Mouse (Mus musculus): Measurements from ENCODE around the gene Rapgef2. TPM values are rescaled to one million over a fixed set of nuclear protein-coding genes. Genes with fewer than 3 reads are reported as not detected.

Gene Rapgef2
- 100 to 1,000 TPM; 102 to 103 TPM for total RNA-seq (2021)
- long read RNA-seq, experiment 1, full-length matches to known transcripts: 10 of 34 reads
- long read RNA-seq, experiment 1, partial matches to known transcripts: 19 of 34 reads
- long read RNA-seq, experiment 1, other reads (novel, unspliced or antisense): 5 of 34 reads
- long read RNA-seq, experiment 2, full-length matches to known transcripts: 7 of 27 reads
- long read RNA-seq, experiment 2, partial matches to known transcripts: 15 of 27 reads
- long read RNA-seq, experiment 2, other reads (novel, unspliced or antisense): 5 of 27 reads

DNA sequence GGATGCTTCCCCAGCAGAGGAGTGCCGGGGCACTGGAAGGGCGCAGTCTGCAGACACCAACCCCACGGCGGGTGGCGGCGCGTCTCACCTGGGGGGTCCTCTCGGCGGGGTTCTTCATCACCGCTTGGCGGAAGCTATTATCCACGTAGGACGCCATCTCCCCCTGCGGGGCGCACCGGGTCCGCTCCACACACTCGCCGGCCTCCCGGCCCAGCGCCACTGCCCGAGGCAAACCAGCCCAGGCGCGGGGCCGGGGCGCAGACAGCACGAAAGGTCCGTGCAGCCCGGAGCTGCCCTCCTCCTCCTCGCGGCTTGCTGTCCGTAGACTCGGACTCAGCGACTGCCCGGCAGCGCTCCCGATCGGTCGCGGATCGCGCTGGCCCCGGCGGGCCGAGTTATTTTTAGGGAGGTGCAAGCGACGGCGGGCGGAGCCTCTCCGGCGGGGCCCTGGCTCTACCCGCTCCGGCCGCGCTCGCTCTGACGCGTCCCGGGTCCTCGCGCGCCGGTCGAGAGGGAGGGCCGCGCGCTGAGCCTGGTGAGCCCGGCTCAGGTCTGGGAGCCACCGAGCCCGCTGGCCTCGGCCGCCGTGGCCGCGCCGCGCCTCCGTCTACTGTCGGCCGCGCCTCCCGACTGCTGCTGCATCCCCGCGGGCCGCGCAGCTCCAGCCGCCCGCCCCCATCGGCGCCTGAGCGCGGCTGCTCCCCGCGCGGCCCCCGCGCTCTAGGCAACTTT lies at the start of gene Rapgef2:
Rapgef2 (minus strand) TSS at position 142 of the 732 bp plus-strand sequence.
- intact Hi-C loops (cut with DNase I): loop anchor here (5.0 kb wide), 5 partner anchors 64 to 301 kb away; partner anchors contain the start of gene Fnip2
- DNase-seq (ENCODE audit: low spot score in 2 of 2): peak in 1 of 2 experiments; percentile 49

DNA sequence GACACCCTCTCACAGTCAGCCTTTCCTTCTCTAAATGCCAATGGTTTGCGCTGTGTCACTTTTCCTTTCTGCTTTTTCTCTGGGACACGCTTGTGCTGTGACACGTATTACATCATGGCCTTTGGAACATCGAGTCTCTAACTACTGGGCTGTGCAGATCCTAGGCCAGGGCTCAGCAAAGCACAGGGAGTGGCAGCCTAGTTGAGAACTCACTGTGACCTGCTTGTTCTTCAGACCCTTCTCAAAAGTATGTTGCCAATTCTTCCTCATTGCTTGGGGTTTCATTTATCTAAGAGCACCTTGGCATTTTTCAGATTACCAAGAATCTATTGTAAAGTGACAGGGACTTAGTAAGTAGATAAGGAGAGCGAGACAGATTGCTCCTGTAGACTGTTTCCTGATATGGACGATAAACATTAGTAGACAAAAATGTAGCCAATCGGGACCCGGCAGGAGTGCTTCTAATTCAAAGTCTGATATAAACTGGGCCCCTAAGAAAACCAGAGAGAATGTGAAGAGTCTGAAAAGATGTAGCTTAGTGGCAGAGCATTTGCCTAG lies 47.4 kb upstream of the Rapgef2 start:
- no peak for DNase-seq (ENCODE audit: low spot score in 2 of 2)
- intact Hi-C loops (cut with DNase I): no loop called here

DNA sequence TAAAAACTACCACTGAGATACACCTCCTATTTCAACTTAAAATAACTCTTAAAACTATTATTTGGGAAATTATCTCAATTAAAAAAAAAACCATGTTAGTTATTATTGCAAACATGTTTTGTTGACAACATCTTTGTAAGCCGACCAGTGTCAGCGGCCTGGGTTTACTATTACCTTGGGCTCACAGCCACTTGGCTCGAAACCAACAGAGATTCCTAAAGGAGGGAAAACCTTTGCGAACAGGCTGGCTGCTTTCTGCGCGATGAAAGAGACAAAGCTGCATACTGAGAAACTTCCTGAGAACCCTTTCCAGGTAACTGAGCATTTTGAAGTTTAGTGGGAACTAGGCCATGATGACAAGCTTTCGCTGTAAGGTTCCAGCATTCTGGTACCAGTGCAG lies 46.7 kb upstream of the Rapgef2 start:
- no peak for DNase-seq (ENCODE audit: low spot score in 2 of 2)
- intact Hi-C loops (cut with DNase I): no loop called here

DNA sequence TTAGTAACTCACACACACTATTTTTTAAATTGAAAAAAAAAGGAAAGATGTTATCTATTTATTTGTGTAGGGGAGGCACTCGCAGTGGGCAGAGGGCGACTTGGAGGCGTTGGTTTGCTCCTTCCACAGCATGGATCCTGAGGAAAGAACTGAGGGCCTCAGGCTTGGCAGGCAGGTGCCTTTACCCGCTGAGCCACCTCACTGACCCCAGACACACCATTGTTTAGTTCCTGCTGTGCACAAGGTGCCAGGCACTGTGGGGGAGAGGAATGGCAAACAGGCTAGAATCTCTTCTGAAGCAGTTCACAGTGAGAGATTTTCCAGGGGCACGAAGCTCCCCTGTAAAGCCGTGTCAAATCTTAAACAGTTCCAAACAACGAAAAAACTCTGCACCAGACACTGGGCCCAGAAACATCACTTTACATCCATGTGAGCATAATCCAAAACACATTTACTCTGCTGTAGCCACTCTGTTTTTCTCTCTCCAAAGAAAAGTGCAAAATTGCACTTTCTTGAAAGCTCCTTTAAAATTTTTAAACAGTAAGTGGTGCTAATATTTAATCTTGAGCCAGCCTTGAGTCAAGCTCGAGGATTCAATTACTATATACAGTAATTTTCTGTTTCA lies 43.5 kb upstream of the Rapgef2 start:
- intact Hi-C loops (cut with DNase I): no loop called here
- no peak for DNase-seq (ENCODE audit: low spot score in 2 of 2)

DNA sequence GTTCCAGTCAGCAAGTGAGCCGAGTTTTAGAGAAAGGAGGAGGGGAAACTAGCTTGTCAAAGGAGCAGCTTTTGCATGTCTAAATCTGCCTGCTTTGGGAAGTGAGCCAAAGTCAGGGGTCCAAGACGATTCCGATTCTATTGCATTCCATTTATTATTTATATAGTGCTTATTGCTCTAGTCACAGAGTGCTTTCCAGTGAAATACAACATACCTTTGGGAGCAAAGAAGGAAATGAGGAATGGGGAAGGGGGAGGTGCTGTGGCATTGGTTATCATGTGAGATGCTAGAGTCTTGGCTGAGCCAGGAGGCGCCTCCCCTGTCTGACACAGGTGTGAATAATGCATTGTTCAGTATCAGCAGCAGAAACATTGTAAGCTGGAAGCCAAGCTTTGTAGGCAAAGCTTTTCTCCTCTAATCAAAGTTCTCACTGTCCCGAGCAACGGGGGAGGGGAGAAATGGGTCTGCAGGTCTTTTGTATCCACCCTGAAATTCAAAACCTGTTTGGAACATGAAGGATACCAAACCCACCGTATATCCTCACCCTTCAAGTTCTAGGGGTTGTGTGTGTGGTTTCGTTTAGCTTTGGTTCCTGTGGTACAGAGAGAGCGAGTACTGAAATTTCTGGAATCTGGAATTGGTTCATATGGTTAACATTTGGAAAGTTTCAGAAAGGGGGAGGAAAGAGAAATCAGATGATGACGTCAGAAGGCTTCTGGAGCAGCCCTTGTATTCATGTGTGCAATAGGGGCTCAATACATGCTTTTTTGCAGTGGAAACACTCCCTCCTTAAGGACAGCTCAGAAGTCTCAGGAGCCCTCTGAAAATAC lies 38.6 kb upstream of the Rapgef2 start:
- intact Hi-C loops (cut with DNase I): no loop called here
- DNase-seq (ENCODE audit: low spot score in 2 of 2): no peak

DNA sequence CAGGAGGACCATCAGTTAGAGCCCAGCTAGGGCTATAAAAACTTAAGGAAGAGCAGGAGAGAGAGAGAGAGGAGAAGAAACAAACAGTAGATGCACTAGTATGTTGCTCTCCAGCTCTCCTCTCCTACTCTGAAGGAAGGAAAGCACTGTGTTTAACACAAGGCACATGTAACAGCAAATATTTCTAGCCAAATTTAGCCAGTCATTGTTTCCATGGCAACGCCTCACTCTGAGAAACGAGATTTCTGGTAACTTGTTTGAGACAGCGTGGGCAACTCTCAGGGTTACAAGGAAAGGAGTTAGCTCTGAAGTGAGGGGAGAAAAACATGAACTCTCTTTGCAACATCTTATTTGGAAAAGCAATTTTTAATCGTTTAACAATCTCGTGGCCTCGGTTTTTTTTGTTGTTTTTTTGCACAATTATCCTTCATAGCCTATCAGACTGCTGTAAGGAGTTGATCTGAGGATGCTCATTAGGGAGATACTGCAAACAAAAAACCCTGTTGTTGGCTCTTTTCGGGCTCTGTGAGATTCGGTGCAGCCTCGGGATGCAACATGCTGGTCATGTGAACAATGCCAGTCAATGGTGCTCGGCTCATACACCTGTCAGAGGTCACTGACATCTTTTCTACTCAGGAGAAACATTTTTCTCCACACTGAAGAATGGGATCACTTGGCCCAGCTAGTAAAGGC lies 27.8 kb upstream of the Rapgef2 start:
- intact Hi-C loops (cut with DNase I): loop anchor here (5.0 kb wide), 1 partner anchor 123 kb away; no protein-coding TSS in a partner anchor
- DNase-seq (ENCODE audit: low spot score in 2 of 2): peak; percentile 89 to 95

DNA sequence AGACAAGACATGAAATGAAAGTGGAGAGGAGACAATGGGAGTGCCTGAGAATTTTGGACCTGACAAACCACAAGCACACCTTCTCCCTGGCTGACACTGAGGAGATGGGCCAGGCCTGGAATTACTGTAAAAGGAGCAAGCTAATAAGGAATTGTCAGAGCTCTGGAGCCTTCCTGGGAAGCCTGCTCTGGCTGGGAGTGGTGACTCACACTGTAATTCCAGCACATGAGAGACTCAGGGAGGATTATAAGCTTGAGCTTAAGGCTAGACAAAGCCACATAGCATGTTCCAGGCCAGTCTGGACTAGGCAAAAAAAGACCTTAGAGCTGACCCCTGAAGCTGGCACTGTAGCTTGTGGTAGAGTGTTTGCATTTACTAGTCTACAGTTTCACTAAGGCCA lies 25.6 kb upstream of the Rapgef2 start:
- intact Hi-C loops (cut with DNase I): loop anchor here (5.0 kb wide), 1 partner anchor 125 kb away; no protein-coding TSS in a partner anchor
- no peak for DNase-seq (ENCODE audit: low spot score in 2 of 2)

- DNase-seq (ENCODE audit: low spot score in 2 of 2): peak in 1 of 2 experiments; percentile 45
- intact Hi-C loops (cut with DNase I): loop anchor here (5.0 kb wide), 1 partner anchor 127 kb away; no protein-coding TSS in a partner anchor
These were observed 23.9 kb upstream of the Rapgef2 start for GRCm38 (mm10) chr3:79310184-79310583.

GRCm38 (mm10) chr3:79308605-79309004 lies 22.3 kb upstream of the Rapgef2 start:
- no peak for DNase-seq (ENCODE audit: low spot score in 2 of 2)
- intact Hi-C loops (cut with DNase I): no loop called here

DNA sequence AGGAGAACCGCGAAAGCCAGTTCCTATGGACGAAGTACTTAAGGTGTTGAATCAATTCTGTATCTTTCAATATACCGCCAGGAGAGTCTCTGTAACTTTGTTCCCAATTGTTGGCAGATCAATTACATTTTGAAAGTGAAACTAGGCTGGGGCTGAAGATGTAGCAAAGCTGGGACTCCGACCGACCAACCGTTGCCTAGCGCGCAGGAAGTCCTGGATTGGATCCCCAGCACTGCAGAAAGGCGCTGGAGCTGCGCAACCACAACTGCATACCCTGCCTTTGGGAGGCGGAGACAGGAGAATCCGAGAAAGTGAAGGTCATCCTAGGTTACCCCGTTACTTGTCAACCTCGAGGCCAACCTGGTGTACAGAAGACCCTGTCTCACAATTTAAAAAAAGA lies 13.1 kb upstream of the Rapgef2 start:
- intact Hi-C loops (cut with DNase I): no loop called here
- DNase-seq (ENCODE audit: low spot score in 2 of 2): no peak

DNA sequence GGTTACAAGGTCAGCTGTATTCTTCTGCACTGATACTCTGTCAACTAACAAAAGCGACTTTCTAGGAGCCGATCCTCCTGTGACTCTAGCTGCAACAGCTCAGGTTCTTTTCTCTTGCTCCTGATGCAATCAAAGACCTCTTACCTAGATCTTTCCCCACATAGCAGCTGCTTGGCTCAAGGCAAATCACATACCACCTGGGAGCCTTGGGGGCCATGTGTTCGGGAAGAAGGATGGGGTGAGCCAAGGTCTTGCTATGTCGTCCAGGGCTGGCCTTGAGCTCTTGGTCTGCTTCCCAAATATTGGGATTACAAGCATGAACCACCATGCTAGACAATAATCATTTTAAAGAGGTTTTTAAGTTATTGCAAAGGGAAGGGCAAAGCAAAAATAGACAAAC lies 11.0 kb upstream of the Rapgef2 start:
- DNase-seq (ENCODE audit: low spot score in 2 of 2): no peak
- intact Hi-C loops (cut with DNase I): no loop called here

DNA sequence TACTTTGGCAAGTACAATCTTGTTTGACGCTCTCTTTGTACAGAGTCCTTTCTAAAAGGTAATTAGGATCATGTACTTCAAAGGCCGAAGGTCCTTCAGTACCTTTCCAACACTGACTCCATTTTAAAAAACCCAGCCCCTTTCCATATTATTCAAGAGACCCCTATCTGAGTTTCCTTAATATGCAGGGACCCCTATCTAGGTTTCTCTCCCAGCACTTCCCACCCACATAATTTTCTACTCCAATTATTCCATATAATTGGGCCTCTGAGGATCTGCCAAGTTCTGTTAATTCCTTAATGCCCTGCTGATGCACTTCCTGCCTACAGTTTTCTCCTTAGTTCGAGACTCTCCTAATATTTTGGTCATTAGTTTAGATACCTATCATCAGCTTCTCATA lies 10.3 kb upstream of the Rapgef2 start:
- DNase-seq (ENCODE audit: low spot score in 2 of 2): no peak
- intact Hi-C loops (cut with DNase I): no loop called here

DNA sequence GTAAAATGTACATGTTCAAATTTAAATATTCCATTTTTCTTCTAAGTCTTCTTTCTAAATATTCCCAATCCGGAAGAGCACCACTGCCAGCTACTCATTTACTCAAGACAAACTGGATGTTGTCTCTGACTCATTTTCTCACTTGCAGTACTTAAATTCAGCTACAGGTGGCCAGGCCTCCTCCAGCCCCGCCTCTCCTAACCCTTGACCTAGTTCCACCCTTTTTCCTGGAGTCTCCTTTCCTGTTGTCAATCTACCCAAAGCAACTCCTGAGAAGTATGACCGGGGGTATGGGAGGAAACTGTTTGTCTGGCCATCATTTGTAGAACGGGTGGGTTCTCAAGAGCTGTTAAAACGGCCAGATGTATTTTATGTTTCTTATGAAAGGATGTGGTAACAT lies 9.7 kb upstream of the Rapgef2 start:
- intact Hi-C loops (cut with DNase I): no loop called here
- DNase-seq (ENCODE audit: low spot score in 2 of 2): no peak

DNA sequence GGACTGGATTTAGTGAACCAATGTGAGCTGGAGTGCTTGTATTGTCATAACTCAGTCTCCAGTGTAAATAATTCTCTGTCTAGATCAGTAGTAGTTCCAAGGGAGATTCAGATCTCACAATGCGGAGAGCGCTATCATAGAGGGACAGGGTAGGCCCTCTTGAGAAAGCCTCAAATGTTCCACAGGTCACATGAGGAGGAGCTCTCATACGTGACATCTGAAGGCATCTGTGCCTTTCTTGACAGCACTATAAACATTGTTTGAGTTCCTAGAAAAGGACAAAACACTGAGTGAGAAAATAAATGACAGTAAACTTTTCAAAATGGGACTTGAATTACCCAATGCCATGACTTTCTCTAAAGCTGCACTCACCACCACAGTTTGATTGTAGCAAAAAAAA lies 8.4 kb upstream of the Rapgef2 start:
- intact Hi-C loops (cut with DNase I): no loop called here
- DNase-seq (ENCODE audit: low spot score in 2 of 2): no peak

DNA sequence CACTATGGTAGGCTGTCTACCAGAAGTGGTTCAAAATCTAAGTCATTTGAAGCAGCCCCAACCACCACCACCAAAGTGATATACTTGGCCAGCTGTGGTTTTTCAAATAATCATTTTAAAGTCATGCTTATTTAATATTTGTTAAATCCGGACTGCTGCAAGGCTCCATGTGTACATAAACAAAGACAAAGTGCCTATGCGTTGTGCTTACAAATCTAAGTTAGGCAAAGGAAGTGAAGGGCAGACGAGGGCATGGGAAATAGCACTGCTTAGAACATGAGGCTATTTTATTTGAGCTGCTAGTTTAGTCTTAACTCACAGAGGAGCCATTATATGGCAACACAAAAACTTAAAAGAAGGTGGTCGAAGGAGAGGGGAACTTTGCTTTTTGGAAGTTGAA lies 6.7 kb upstream of the Rapgef2 start:
- DNase-seq (ENCODE audit: low spot score in 2 of 2): no peak
- intact Hi-C loops (cut with DNase I): no loop called here

DNA sequence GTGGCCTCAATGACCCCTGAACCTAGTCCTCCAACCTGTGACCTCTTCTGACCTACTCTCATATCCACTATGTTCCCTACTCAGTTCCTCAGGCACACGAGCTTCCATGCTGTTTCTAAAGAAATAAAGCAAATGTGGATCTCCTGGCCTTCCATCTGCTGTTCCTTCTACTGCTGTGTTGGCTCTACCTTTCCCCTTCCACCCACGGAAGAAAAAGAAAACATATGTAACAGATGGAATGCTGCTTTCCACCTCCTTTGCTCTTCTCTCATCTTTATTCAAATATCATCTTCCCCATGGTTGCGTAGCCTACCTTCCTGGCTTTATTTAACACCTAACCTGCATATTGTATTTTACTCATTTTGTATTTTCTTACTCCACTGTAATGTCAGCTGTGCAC lies 2.7 kb upstream of the Rapgef2 start:
- intact Hi-C loops (cut with DNase I): loop anchor here (5.0 kb wide), 5 partner anchors 67 to 298 kb away; partner anchors contain the start of gene Fnip2
- DNase-seq (ENCODE audit: low spot score in 2 of 2): no peak

DNA sequence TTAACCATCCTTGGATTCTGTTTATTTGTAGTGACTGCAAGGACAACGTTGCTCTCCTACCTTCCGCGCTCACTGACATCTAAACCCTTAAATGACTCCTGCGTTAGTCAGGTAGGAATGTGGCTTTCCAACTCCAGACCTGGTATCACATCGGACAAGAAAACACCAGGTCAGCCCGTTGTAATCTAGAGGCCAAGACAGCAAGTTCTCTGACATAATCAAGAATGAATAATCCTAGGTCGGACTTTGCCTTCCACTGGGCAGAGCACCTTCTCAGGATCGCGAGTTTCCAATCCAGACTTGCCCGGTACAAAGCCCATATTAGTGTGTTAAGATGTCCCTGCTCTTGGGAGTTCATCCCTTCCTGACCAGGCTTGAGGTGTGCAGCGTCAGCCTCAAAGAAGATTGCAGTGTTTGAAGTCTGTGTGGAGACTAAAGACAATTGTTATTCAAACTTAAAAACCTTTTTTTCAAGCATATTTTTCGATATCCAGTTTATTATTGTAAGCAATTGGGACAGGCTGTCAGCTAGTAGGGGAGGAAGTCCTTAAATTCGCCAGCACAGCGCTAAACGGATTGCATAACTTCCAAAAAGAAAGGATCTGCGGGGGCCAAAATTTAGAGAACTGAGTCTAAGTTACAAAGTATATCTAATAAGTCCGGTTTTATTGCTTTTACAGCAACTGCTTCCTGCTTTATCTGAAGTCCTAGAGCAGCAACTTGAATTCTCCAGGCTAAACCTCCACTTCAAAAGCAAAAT lies 1.6 kb upstream of the Rapgef2 start:
- no peak for DNase-seq (ENCODE audit: low spot score in 2 of 2)
- intact Hi-C loops (cut with DNase I): loop anchor here (5.0 kb wide), 5 partner anchors 66 to 299 kb away; partner anchors contain the start of gene Fnip2

DNA sequence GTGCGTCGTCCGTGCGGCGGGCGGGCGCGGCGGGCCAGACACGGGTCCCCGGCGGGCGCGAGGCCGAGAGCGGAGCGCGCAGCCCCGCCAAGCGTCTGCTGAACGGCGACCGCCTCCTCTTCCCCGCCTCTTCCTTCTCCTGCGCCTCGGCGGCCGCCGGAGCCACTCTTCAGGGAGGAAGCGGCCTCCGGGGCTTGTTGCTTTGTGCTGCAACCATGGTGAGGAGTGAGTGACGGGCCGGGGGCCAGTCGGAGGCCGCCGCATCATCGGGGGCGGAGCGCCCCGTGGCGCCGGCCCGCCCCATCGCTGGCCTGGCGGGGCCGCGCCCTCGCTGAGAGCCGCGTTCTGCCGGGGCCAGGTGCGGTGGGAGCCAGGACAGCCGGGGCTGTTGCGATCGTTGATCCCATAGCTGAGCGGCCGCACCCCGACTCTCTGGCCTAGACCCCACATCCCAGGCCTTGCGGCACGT lies 825 bp upstream of the Rapgef2 start:
- intact Hi-C loops (cut with DNase I): loop anchor here (5.0 kb wide), 5 partner anchors 65 to 300 kb away; partner anchors contain the start of gene Fnip2
- peak; percentile 94 to 95 for DNase-seq (ENCODE audit: low spot score in 2 of 2)

Data from left cerebral cortex, postnatal 14 days (tissue).